Mouse (Mus musculus) gastrocnemius, postnatal 36 days (tissue): Measurements from ENCODE around the gene Xrcc5. TPM values are rescaled to one million over a fixed set of nuclear protein-coding genes. Genes with fewer than 3 reads are reported as not detected.

Source experiments
- DNase-seq, 2 experiments: peaks; one replicate each; pipeline ENCODE4 v3.0.0; 2022
- intact Hi-C: fragments of 180-260 bp; cut with DNase I; formaldehyde crosslinking; loops from one replicate; pipeline ENCODE4 v1.15.1; 2025
- long read RNA-seq, 2 experiments: library from polyadenylated mRNA; stranded (forward); transcript quantifications; one replicate each; pipeline ENCODE4 v2.0.0; 2021
- total RNA-seq, 2 experiments: library from RNA; stranded (reverse); gene quantifications; 2 replicates each; pipeline ENCODE4 v1.2.3; 2021

Xrcc5 gene
- 10 to 100 TPM; 15.4 to 19.8 TPM for total RNA-seq
- long read RNA-seq, experiment 1, transcript Xrcc5-201 (21 exons, 2,555 nt), result major isoform, 9 of 18 reads
- long read RNA-seq, experiment 1, partial matches to known transcripts, result 7 of 18 reads
- long read RNA-seq, experiment 1, other reads (novel, unspliced or antisense), result 2 of 18 reads
- long read RNA-seq, experiment 2, transcript Xrcc5-201 (21 exons, 2,555 nt), result major isoform, 7 of 16 reads
- long read RNA-seq, experiment 2, partial matches to known transcripts, result 7 of 16 reads
- long read RNA-seq, experiment 2, other reads (novel, unspliced or antisense), result 2 of 16 reads

DNA sequence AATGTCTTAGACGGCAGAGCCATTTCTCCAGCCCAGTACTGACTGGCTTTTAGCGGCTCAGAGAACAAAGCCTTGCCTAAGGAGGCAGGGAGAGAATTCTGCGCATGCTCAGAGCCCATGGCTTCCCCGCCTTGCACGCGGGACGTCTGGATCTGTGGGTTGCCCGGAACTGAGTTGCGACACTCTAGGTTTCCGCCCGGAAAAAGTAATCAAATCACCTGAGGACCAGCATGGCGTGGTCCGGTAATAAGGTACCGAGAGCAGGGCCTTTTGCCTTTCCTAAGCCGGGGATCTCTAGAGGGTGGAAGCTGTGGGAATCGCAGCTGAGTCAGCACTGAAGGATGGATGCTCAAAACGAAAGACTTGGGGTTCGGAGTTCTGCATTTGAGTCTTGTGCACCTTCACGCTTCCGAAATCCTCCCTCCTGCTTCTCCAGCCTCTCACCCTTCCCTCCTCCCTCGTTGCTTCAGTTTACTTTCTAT is at the start of gene Xrcc5:
Gene Xrcc5, plus strand, starts transcription at position 105 of the 482 bp plus-strand sequence.
- DNase-seq, result peak; percentile 75 to 86
- intact Hi-C loops, result no loop called here

DNA sequence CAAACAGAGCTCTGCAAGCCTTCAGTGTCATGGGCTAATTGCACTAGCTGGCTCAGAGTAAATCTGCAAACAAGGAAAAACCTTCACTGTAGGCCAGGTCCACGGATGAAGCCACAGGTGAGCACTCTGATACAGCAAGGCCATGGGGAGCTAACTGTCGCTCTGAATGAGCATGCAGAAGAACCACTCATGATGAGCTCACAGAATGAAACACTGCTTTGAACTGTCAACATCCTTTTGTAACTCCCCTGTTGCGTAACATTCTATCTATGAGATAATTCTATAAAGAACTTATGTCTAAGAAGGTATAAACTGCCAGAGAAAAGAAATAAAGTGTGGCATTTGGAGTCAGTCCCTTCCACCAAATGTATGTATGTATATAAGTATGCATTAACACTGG is 44.1 kb upstream of the Xrcc5 start:
- intact Hi-C loops, result no loop called here
- no peak for DNase-seq

DNA sequence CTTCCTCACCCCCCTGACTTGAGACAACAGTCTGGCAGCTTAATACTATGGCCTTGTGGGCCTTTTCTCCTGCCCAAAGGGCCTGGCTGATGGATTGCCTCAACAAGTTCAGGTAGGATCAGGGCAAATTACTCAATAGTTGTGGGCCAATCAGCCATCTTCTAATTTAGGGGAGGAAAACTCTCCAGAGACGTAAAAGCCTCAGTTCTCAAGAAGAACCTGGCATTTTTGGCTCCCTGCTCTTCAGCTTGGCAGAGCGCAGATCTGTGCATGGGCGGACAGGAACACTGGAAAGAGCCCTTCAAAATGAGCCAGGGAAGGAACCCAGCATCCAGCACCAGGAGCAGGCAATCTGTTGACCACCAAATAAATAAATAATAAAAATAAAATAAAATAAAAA is 29.1 kb upstream of the Xrcc5 start:
- no peak for DNase-seq
- intact Hi-C loops, result no loop called here

DNA sequence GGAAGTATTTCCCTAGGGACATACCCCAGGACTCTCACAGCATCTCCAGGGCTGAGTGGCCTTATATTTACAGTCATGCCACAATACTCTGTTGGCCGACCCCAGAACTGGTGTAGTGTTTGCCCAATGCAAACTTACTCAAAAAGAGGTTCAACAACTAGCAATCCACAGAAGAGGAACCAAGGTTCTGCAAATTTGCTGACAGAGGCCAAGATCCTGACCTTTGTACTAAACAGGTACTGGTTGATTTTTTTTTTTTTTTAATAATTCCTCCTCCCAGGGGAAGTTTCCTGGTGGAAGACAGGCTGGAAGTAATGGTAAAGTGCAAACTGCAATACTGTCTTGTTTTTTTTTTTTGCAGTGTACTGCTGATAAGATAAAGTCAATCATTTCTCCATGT is 24.6 kb upstream of the Xrcc5 start:
- intact Hi-C loops, result no loop called here
- no peak for DNase-seq

DNA sequence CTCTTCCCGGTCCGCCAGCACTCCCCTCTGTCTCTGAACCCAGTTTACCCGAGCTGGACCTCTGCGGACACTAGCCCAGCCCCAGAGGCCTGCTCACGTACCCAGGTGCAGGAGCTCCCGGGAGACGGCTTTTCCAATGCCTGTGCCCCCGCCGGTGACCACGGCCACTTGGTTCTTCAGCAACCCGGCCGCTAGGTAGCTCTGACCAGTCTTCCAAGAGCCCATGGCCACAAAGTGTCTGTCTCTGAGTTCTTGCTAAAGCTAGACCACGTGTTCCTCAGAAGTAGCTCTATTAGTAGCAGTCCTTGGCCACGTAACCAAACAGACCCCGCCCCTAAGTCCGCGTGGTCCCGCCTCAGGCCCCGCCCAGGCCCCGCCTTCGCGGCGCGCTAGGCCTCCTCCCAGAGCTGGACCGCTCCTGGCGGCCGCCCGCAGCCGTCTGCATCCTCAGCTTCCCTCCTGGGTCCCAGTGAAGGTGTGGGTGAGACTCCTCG is 23.2 kb upstream of the Xrcc5 start, which contains the start of the genes Pecr and Tmem169:
Gene Pecr, minus strand, starts transcription at position 323 of the 494 bp plus-strand sequence.
Gene Tmem169, plus strand, starts transcription at position 378 of the 494 bp plus-strand sequence.
- DNase-seq, result peak; percentile 91 to 92
- intact Hi-C loops, result no loop called here

DNA sequence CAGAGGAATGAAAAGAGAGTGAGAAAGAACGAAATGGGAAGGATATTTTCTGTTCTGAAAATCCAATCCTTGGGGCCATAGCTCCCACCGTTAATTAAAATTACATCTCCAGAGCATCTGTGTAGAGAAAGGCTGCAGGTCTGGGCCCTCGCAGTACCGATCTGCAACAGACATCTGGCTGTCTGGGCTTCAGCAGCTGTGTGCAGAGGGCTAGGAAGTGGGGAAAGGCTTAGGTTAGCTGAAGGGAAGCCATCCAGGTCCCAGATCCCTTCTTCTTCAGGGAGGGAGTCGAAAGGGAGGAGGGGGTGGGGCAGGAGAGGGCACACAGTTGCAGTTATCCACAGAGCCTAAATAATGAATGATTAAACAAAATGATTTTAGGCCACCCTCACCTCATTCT is 22.7 kb upstream of the Xrcc5 start:
- intact Hi-C loops, result no loop called here
- DNase-seq, result no peak

DNA sequence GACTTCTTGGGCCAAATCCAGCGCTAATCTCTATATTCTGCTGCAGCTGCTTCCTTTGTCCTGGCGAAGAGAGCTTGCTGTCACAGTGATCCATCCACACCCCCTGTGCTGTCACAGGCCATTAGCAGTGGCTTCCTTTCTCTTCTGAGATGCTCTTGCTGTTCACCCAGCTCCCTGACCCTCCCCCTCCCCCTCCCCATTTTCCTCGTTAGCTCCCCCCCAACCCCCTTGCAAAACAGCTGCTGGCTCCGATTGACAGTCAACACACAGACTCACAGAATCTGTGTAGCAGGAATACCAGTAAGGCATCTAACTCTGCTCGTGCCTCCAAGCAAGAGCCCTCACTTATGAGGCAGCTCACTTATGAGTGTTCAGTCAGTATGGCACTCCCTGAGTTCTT is 20.3 kb upstream of the Xrcc5 start:
- intact Hi-C loops, result no loop called here

DNA sequence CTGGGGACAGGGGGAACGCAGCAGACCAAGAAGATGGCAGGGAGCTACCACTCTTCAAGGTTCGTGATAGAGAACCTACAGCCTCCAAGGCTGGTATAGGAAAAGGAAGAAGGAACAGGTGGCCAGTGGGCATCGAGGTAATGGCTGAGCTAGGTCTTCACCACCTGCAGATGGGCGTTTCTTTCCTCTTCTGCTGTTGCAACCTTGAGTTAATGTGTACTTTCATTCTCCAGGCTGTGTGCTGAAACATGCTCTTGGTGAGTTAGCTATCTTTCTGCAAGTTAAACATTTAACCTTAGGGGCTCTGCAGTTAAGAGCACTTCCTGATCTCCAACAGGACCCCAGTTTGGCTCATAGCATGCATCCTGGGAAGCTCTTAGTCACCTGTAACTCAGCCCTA is 19.3 kb upstream of the Xrcc5 start:
- intact Hi-C loops, result no loop called here
- DNase-seq, result no peak

More for the DNA sequence above, 20.3 kb upstream of the Xrcc5 start:
- no peak for DNase-seq

DNA sequence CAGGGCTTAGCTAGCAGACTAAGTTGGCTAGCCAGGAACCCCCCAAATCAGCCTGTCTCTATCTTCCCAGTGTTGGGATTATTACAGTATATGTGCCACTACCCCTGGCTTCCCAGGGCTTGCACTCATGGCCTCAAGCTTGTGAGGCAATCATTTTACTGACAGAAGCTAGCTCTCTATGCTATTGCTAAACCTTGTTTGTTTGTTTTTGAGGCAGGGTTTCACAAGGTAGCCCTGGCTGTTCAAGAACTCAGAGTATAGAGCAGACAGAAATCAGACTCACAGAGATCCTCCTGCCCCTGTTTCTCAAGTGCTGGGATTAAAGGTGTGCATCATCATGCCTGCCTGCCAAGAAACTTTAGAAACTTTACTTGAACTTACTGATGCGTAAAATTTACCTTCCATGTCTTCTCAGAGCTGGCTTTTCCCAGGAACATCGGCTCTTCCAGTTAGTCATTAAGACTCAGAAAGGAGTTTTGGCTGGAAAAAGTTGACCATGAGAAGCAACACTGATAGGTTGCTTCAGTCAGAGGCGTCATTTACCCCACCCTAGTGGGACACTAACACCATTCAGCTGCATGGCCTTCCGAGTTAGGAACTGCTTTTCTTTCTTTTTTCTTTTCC is 18.6 kb upstream of the Xrcc5 start:
- DNase-seq, result no peak
- intact Hi-C loops, result no loop called here

DNA sequence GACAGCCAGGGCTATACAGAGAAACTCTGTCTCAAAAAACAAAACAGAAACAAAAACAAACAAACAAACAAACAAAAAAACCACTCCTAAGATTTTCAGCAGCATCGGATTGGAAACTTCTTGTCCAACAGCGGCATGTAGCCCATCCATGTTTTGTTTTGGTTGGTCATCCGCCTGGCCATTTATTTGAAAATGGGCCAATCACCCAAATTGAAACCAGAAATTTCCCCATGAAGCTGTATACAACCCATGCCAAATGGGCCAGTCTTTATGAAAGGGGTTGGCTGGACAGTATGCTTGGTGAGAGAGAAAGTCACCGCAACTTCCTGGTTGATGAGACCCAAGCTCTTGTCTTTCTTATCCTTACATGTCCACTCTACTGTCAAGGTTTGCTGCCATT is 16.3 kb upstream of the Xrcc5 start:
- intact Hi-C loops, result no loop called here
- DNase-seq, result no peak

DNA sequence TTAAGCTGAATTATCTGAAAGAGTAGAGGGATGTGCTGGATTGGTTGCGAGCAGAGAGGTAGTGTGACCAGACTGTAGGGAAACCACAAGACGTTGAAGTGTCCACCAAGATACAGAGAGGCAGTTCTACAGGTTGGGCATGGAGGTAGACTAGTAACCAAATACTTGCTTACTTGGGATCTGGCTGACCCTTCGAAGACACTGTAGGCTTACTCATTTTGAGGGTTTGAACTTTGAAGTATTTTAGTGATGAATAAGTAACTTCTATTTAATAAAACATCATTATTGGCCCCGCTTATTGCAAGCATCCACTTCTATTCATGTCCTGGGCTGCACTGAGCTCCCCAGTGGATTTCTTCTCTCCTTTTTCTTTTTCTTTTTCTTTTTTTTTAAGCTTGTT is 15.8 kb upstream of the Xrcc5 start:
- no peak for DNase-seq

DNA sequence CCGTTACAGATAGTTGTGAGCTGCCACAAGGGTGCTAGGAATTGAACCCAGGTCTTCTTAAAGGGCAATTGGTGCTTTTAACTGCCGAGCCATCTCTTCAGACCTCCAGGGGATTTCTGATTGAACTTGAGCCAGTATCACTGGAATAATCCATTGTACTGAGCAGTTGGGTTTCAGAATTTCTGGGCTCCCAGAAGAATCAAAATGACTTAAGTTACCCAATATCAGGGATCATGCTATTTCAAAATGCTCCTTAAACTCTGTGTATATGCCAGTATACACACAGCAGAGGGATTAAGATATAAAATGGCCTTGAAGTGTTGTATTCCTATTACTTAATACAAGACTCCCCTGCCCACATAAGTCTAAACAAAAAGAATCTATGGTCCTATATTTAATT is 15.3 kb upstream of the Xrcc5 start:
- intact Hi-C loops, result no loop called here
- no peak for DNase-seq

More for the DNA sequence above, 15.8 kb upstream of the Xrcc5 start:
- intact Hi-C loops, result no loop called here

DNA sequence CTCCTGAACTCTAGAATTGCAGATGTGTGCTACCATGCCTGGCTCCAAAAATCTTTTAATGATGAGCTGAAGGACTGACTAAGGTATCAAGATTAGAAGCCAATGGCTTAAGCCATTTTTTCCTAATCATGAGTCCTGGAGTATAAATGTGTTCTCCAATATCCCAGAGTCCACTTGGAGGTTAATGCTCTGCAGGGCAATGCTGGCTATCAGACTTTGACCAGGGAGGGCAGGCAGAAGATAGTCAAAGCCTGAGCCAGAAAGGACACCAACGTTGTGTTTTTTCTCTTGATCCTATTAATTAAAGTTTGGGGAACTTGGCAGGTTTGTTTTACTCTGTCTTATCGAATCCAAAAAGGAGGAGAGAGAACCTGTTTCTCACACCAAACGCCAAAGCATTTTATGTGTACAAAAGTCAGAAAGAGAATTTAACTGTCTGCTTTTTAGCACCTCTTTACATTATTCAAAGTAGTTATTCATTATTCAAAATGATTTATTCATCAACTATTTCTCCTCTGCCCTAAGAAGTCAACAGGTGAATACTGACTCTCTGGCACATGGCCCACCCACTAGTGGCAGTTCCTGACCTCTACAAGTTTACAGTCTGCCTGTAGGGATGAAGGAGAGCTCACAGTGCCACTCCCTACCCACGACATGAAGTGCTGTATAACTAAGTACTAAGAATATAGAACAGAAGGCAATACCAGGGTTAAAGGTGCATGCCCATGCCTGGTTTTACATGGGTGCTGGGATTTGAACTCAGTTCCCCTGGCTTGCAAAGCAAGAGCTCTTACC is 13.2 kb upstream of the Xrcc5 start:
- intact Hi-C loops, result no loop called here
- DNase-seq, result no peak

DNA sequence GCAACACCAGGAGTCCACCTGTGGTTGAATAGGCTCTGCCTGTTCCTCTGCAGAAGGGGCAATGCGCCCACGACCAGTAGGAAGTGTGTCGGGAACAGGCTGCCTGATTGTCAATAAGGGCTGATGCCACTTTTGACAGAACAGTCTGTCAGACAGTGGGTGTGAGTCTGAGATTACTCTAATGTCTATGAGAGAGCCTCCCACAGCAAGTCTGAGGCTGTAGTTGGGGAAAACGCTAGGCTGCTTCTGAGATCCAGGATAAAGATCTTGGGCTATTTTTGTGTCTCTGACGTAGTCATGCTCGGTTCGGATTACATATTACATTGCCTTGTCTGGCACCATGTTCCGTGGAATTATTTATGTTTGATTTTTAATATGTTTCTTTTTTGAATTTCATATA is 11.5 kb upstream of the Xrcc5 start:
- DNase-seq, result peak in 1 of 2 experiments; percentile 15
- intact Hi-C loops, result no loop called here

DNA sequence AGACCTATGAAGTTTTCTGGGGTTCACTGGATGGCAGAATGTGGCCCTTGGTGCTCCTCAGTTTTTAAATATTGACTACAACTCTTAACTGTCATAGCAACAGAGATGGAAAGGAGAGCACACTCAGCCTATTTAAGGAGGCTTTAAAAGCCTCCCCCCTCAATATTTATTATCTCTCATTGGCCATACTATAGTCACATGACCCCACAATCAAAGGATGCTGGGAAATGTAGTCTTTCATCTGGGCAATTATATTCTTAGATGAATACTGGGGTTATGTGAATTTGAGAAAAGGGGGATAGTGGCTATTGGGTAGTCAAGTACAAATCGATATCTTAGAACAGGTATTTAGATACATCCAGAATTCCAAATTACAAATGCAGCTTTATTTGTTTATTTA is 5.4 kb upstream of the Xrcc5 start:
- intact Hi-C loops, result no loop called here
- no peak for DNase-seq

DNA sequence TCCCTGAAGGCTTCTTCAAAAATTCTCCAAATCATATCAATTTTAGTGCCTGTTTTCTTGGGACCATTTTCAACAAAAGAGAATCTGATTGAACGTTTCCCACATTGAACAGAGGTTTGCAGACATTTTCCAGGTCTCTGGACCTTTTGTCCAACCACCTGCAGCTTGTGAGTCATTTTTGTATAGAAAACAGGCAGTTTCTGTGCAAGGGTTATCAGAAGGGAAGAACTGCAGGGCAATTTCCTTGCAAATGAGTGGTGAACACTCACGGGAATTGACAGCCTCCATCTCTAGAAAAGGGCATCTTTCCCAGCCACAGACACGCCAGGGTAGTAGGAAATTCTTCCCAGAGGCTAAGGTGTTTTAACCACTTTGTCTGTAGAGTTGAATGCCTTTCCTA is 980 bp upstream of the Xrcc5 start:
- no peak for DNase-seq
- intact Hi-C loops, result no loop called here

DNA sequence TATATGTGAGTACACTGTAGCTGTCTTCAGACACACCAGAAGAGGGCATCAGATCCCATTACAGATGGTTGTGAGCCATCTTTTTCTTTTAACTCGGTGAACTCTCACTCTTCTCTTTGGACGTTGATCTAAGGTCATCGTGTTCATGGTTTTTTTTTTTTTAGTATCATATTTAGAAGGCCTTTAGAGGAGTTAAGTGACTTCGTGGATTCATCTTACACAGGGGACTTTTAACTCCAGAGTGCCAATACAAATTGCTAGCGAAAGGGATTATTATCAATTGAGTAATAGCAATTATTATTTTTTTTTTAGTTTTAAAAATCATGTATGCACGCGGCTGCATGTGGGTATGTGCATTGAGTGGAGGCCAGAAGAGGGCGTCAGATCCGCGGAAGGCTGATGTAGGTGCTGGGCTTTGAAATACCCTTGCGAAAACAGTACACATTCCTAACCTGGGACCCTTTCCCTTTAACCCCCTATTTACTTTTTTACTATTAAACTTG is 491 bp upstream of the Xrcc5 start:
- intact Hi-C loops, result no loop called here
- DNase-seq, result no peak

DNA sequence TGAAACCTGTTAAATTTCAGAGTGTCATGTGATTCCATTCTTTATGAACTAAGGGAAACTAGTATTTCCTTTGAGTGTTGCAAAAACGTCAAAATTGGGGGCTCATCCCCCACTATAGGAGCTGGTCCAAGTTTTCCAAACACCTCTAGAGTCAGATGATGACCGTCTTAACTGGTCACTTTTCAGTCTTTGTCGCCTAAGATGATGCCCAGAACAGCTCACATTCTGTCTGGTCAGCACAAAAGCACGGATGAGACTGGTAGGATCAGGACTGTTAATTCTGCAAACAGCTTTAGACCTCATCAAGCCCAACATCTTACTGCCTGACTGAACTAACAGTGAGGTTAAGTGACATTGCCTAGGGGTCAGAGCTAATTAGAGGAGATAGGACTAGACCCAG is 1.7 kb downstream of the Xrcc5 start:
- intact Hi-C loops, result no loop called here

DNA sequence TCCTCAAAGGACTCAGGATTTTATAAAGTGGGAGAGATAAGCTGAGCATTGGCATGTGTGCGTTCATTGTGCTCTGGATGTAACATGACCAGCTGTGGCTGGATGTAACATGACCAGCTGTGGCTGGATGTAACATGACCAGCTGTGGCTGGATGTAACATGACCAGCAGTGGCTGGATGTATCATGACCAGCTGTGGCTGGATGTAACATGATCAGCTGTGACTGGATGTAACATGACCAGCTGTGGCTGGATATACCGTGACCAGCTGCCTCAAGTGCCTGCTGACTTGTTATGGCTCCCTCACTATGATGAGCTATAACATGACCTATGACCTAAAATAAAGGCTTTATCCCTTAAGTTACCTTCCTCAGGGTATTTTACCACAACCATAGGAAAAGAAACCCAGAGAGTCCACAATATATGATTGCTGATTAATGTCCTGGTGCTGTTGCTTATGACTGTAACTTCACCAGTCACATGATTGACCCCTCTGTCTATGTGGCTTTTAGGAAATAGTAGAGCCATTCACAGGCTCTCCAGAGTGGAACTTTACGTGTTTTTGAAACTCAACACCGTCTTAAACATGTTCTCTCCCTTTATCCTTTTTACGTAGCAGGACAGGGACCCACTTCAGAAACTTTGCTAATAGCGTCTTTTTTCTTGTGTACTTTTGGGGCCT is 2.7 kb downstream of the Xrcc5 start:
- intact Hi-C loops, result loop anchor here (5.0 to 10.0 kb wide), 2 partner anchors 267 to 545 kb away; no protein-coding TSS in a partner anchor
- no peak for DNase-seq

More for the DNA sequence above, 1.7 kb downstream of the Xrcc5 start:
- DNase-seq, result no peak
